Mouse (Mus musculus) v-Abl transformed pro-B cells (cell line): ENCODE data around the gene Bicc1.

Experiments
- in situ Hi-C, 2 experiments: fragments of 400-800 bp; cut with MboI; formaldehyde crosslinking; loops; one replicate each; pipeline ENCODE4 v1.15.1; 2025; ENCODE audit not compliant: unreplicated experiment in 2 of 2

The Bicc1 gene

GRCm38 (mm10) chr10:71160449-71160848 is 949 bp upstream of the Bicc1 start:
- in situ Hi-C loops = no loop called here

DNA sequence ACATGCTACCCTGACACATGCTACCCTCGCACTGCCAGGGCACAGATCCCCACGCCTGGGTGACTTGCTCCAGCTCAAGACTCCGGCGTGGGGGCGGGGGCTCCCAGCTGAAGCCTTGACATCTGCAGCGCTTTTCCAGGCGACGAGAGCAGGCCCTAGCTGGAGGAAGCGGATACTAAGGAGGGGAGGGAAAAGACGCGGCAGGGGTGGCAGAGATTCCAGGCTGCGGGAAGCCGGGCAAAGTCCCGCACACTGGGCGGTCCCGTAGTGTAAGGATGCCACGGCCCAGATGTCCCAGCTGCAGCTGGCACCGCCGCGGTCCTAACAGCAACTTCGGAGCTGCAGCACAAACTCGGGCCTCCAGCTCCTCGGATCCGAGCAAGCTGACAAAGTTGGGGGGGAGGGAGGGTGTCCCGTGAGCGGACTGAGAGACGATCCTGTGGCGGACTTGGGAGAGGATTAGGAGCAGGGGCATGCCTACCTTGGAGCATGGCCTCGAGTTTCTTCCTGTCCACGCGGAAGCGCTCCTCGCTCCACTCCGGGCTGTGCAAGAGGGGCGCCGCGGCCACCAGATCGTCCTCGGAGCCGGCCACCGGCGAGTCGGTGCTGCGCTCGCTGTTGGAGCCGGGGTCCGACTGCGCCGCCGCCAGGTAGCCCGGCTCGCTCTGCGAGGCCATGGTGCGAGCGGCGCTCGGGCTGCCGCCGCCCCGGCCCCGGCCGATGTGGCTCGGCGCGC is 392 bp downstream of the Bicc1 start:
- in situ Hi-C loops = no loop called here

GRCm38 (mm10) chr10:71156569-71156968 is 2.9 kb downstream of the Bicc1 start:
- in situ Hi-C loops = no loop called here

DNA sequence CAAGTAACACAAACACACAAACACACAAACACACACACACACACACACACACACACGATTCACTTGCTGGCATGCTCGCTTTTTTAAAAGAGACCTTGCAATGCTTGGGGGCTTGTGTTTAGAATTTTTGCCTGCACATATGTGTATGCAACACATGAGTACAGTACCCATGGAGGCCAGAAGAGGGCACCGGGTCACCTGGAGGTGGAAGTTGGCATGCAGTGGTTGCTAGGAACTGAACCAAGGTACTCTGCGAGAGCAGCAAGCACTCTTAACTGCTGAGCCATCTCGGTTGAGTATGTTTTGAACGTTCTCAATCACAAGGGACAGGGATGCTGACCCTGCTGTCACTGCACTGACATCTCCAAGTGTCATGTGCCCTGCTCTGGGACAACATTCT is 5.9 kb downstream of the Bicc1 start:
- in situ Hi-C loops = no loop called here

GRCm38 (mm10) chr10:71153138-71153537 is 6.4 kb downstream of the Bicc1 start:
- in situ Hi-C loops = no loop called here

- in situ Hi-C loops = no loop called here
These were observed 9.0 kb downstream of the Bicc1 start for GRCm38 (mm10) chr10:71150486-71150885.

GRCm38 (mm10) chr10:71148951-71149603 is 10.4 kb downstream of the Bicc1 start:
- in situ Hi-C loops = no loop called here

DNA sequence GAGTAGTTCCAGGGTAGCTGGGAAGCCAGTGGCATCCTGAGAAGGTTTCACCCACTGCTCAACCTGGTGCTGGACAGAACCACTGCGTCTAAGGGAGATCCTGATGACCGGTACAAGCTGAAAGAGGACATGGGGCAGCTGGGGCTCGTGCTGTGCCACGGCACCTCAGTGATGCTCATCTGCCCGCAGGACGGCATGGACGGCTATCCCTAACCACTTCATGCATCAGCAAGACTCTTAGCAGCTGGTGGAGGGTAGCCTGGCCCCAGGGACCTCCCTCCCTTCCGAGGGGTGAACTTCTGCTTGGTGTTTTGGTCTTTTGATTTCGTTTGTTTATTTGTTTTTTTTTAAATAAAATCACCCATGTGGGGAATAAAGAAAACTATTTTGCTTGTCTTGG is 11.3 kb downstream of the Bicc1 start:
- in situ Hi-C loops = no loop called here

- in situ Hi-C loops = no loop called here
These were observed 12.6 kb downstream of the Bicc1 start for GRCm38 (mm10) chr10:71146681-71147615.

DNA sequence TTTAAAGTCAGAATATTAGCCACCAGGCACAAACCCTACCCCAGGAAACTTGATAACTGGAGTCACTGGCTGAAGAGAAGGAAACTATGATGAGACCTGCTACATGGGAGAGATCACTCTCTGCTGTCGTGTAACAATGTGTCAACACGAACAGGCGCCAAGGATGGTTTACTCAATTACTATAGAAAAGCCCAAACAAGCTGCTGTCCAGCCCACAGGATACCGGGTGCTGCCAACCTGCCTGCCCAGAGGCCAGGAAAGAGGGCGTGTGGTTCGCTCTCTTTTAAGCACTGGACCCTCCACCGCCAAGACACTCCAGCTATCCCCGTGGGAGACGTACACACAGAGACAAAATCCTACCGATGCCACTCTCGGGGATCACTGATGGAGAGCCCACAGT is 13.7 kb downstream of the Bicc1 start:
- in situ Hi-C loops = no loop called here

GRCm38 (mm10) chr10:71144191-71144590 is 15.3 kb downstream of the Bicc1 start:
- in situ Hi-C loops = no loop called here

DNA sequence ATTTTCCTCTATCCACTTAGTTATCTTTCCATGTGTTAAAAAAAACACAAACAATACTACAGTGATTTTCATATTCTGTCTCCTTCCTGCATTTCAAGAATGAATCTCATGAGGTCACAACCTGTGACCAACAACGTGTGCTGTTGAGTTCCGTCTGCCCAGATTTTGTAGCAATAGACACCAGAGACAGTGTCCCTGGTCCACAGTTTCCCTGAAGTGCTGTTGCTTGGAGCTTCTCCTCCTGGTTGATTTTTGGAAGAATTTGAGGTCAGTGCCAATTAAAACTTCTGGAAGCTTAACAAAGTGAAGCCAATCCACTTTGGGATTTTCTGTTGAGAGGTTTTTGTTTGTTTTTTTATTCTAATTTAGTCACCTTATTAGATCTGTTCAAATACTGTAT is 16.9 kb downstream of the Bicc1 start:
- in situ Hi-C loops = no loop called here

- in situ Hi-C loops = no loop called here
These were observed 19.1 kb downstream of the Bicc1 start for GRCm38 (mm10) chr10:71140281-71140845.

DNA sequence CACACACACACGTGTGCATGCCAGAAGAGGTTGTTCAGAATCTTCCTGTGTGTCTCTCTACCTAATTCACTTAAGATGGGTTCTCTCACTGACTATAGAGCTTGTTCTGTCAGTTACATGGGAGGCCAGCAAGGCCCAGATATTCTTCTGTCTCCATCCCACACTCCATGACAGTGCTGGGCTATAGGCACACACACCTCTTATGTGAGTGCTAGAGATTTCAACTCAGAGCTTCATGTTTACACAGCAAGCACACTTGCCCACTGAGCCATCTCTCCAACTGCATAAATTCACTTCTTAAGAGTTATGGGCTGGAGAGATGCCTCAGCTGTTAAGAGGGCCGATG is 20.7 kb downstream of the Bicc1 start:
- in situ Hi-C loops = no loop called here

GRCm38 (mm10) chr10:71138132-71138851 is 21.2 kb downstream of the Bicc1 start:
- in situ Hi-C loops = no loop called here

GRCm38 (mm10) chr10:71137606-71138005 is 21.9 kb downstream of the Bicc1 start:
- in situ Hi-C loops = no loop called here

- in situ Hi-C loops = no loop called here
These were observed 28.2 kb downstream of the Bicc1 start for GRCm38 (mm10) chr10:71131333-71131732.

DNA sequence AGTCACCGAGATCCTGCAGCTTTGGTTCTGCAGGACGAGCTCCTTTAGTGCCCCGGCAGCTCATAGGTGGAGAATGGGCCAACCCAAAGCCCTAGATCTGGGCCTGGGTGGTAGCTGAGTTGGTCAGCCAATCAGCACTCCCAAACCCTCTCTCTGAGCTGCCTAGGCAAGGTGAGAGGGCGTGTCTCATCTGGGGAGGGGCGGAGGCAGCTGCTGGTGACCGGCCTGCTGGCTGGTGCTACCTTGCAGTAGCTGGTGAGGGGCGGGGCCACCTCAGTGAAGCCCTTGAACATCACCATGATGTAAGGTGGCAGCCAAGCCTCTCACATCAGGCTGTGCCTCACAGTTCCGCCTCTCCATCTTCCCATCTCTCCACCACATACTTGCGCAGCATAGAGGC is 29.2 kb downstream of the Bicc1 start:
- in situ Hi-C loops = no loop called here

GRCm38 (mm10) chr10:71127951-71128331 is 31.6 kb downstream of the Bicc1 start:
- in situ Hi-C loops = no loop called here

DNA sequence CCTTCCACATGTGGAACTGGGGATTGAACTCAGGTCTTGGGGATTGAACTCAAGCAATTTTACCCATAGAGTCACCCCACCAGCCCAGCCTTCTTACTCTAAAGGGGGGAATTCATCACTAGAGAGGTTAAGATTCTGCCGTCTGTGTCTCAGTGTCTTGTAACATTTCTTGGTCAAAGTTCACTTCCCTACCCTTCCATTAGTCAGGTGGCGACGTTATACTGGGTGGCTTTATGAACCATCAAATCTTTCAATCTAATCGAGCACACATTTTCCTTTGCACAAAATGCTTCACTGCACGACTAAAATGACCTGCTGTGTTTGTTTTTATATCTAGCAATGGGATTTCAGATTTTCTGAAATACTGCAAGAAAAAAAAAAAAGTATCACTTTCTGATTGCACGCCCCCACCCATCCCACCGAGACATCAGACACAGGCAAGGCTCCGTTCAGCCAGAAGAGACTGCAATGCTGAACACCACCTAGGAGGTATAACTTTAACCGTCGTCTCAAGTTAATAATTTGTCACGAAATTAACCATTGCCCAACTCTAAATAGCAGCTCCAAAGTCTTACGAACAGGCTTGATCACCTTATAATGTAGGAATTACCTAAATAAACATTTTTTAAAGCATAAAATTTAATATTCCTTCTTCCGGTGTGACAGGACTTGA is 32.1 kb downstream of the Bicc1 start:
- in situ Hi-C loops = no loop called here
